Mouse (Mus musculus) left cerebral cortex, postnatal 10 days (tissue): ENCODE measurements around the gene Gm5580. TPM values are rescaled to one million over a fixed set of nuclear protein-coding genes. Genes with fewer than 3 reads are reported as not detected.
A peak's percentile ranks its signal among the peaks of the same experiment; 100 is the strongest.
"Not testable (repeated sequence)": the region's sequence is repeated elsewhere in the genome, so short reads cannot be mapped to it uniquely, and the experiment has no call there.

Experiments
- DNase-seq, 2 experiments: peaks; one replicate each; pipeline ENCODE4 v3.0.0; 2021 to 2022; ENCODE audit warnings: low spot score in 2 of 2, mixed read lengths in 1 of 2; ENCODE audit errors: extremely low spot score in 1 of 2
- intact Hi-C: fragments of 180-260 bp; cut with DNase I; formaldehyde crosslinking; loops from one replicate; pipeline ENCODE4 v1.15.1; 2025
- total RNA-seq, 2 experiments: library from RNA; stranded (reverse); gene quantifications; 2 replicates each; pipeline ENCODE4 v1.2.3; 2021

Gm5580 gene
- total RNA-seq, result 1 to 10 TPM; 2.4 to 3.2 TPM

GRCm38 (mm10) chr6:116550841-116551240 is at the start of gene Gm5580:
Gene Gm5580 (plus strand): TSS chr6:116551141.
- DNase-seq, intact Hi-C loops: not testable (repeated sequence)

- DNase-seq, intact Hi-C loops: not testable (repeated sequence)
Observed at GRCm38 (mm10) chr6:116506302-116507003, 44.5 kb upstream of the Gm5580 start, which contains the start of gene Olfr212. Gene Olfr212 (plus strand): TSS chr6:116506516.

- intact Hi-C loops, result no loop called here
- no peak for DNase-seq
Observed at GRCm38 (mm10) chr6:116514832-116515231, 36.1 kb upstream of the Gm5580 start.

- intact Hi-C loops, result no loop called here
Observed at GRCm38 (mm10) chr6:116538156-116538555, 12.8 kb upstream of the Gm5580 start, which contains the start of gene Olfr213. Gene Olfr213 (plus strand): TSS chr6:116538456.

GRCm38 (mm10) chr6:116542500-116542899 is 8.4 kb upstream of the Gm5580 start:
- DNase-seq, result no peak
- intact Hi-C loops, result no loop called here

More at GRCm38 (mm10) chr6:116538156-116538555, 12.8 kb upstream of the Gm5580 start, which contains the start of gene Olfr213:
- DNase-seq, result no peak

- no peak for DNase-seq
- intact Hi-C loops, result no loop called here
Observed at GRCm38 (mm10) chr6:116553935-116554334, 3.0 kb downstream of the Gm5580 start, which contains the start of gene Olfr214. Gene Olfr214 (plus strand): TSS chr6:116554235.

- intact Hi-C loops, result no loop called here
- no peak for DNase-seq
Observed at GRCm38 (mm10) chr6:116554952-116555351, 4.0 kb downstream of the Gm5580 start.

- peak in 1 of 2 experiments; percentile 8 for DNase-seq
- intact Hi-C loops, result no loop called here
Observed at GRCm38 (mm10) chr6:116569834-116570233, 18.9 kb downstream of the Gm5580 start.

- intact Hi-C loops, result no loop called here
- DNase-seq, result no peak
Observed at GRCm38 (mm10) chr6:116584095-116584494, 33.2 kb downstream of the Gm5580 start, which contains the start of gene Olfr215. Gene Olfr215 (minus strand): TSS chr6:116584195.

- intact Hi-C loops, DNase-seq: not testable (repeated sequence)
Observed at GRCm38 (mm10) chr6:116600969-116601368, 50.0 kb downstream of the Gm5580 start.

Other genes starting within 250 kb of the Gm5580 start
- 10 to 100 TPM; 60.2 to 62.8 TPM for gene March8, start 213.1 kb upstream of the Gm5580 start, total RNA-seq
- gene Alox5, start 90.0 kb upstream of the Gm5580 start, total RNA-seq, result 1 to 10 TPM in 1 of 2 experiments, under 1 TPM in 1; 0.95 to 1.9 TPM
- not detected for gene Olfr211, start 62.0 kb upstream of the Gm5580 start, total RNA-seq
- gene Olfr212, start 44.6 kb upstream of the Gm5580 start, total RNA-seq, result not detected
- gene Olfr213, start 12.7 kb upstream of the Gm5580 start, total RNA-seq, result under 1 TPM in 1 of 2 experiments, not detected in 1; 0.36 TPM
- gene Olfr214, start 3.1 kb downstream of the Gm5580 start, total RNA-seq, result not detected
- not detected for gene Olfr215, start 33.1 kb downstream of the Gm5580 start, total RNA-seq
- 10 to 100 TPM; 28.8 to 33.2 TPM for gene Zfp422, start 77.9 kb downstream of the Gm5580 start, total RNA-seq
- 1 to 10 TPM; 1.1 to 3.5 TPM for gene Depp1, start 99.5 kb downstream of the Gm5580 start, total RNA-seq
- gene Rassf4, start 122.8 kb downstream of the Gm5580 start, total RNA-seq, result 1 to 10 TPM; 4.5 to 5.7 TPM
- gene Tmem72, start 165.8 kb downstream of the Gm5580 start, total RNA-seq, result under 1 TPM; 0.24 TPM